In genomic region chr2:75569756-75570155, GRCm38 (mm10) we compare ENCODE assay signal across 17 mouse cellular contexts.
"Had no signal": no experiment of that assay in that cellular context is flagged by ENCODE, and none has a peak within 500 bp of the region (broad histone marks: within the 10 kb centered on the region; RNA-seq: fewer than 3 reads in every experiment).

No protein-coding gene starts in this region.

- DNase-seq: cerebellum, adult 2 months; cerebellum, adult 8-10 months; cerebellum, adult 9-10 months; cerebellum, adult 9-11 months; cerebellum, postnatal 10 days; cerebellum, postnatal 14 days; cerebellum, postnatal 25 days; cerebellum, postnatal 36 days; embryo, embryonic 11 days; forebrain, postnatal 0 days; gastrocnemius, adult 2 months; gastrocnemius, postnatal 10 days; gastrocnemius, postnatal 14 days; gastrocnemius, postnatal 25 days; gastrocnemius, postnatal 36 days; heart, adult 18-20 months; heart, adult 2 months had no signal
